Mouse (Mus musculus) intestine, embryonic 14.5 days (tissue): ENCODE results near the gene Mamstr. TPM values are rescaled to one million over a fixed set of nuclear protein-coding genes. Genes with fewer than 3 reads are reported as not detected.

Experiments used
- ATAC-seq: fragments of 200-750 bp; cut with Nextera tagmentation; replicated peaks from 2 replicates; pipeline ENCODE4 v1.8.0; 2017; ENCODE audit warnings: low read depth, moderate number of reproducible peaks, moderate TSS enrichment, moderate library complexity; ENCODE audit not compliant: low FRiP score, low TSS enrichment
- DNase-seq: peaks from one replicate; pipeline ENCODE4 v3.0.0-alpha.2; 2018; ENCODE audit warnings: low spot score
- H3K27ac ChIP-seq: fragments of 300-500 bp; sonication (generic); 2 replicates; pipeline ENCODE4 v1.5.1; 2014; ENCODE audit warnings: low read depth, mild to moderate bottlenecking, control low read depth
- H3K27me3 ChIP-seq: fragments of 300-500 bp; sonication (generic); replicated peaks from 2 replicates; pipeline ENCODE4 v1.6.1; 2014; ENCODE audit warnings: low read length, control low read depth; ENCODE audit not compliant: control insufficient read depth, insufficient read depth
- H3K36me3 ChIP-seq: fragments of 300-500 bp; sonication (generic); 2 replicates; pipeline ENCODE4 v1.6.1; 2014; ENCODE audit warnings: low read length, control low read depth; ENCODE audit not compliant: control insufficient read depth, insufficient read depth
- H3K4me1 ChIP-seq: fragments of 300-500 bp; sonication (generic); replicated peaks from 2 replicates; pipeline ENCODE4 v1.6.1; 2014; ENCODE audit warnings: low read length, control low read depth, mixed read lengths; ENCODE audit not compliant: control insufficient read depth, insufficient read depth
- H3K4me2 ChIP-seq: fragments of 300-500 bp; sonication (generic); 2 replicates; pipeline ENCODE4 v1.6.1; 2014; ENCODE audit warnings: low read length
- H3K4me3 ChIP-seq: fragments of 300-500 bp; sonication (generic); 2 replicates; pipeline ENCODE4 v1.5.1; 2014; ENCODE audit warnings: low read depth, low read length, control low read depth, mixed read lengths
- H3K9ac ChIP-seq: fragments of 300-500 bp; sonication (generic); 2 replicates; pipeline ENCODE4 v1.6.1; 2014; ENCODE audit warnings: mild to moderate bottlenecking, low read length
- H3K9me3 ChIP-seq: fragments of 300-500 bp; sonication (generic); 2 replicates; pipeline ENCODE4 v1.6.1; 2016; ENCODE audit warnings: low read length, control low read depth; ENCODE audit not compliant: control insufficient read depth
- WGBS: fragments of 180-500 bp; shearing (Covaris S2); extraction: QIAGEN DNeasy Blood & Tissue Kit; methylation state at CpG from one replicate; pipeline ENCODE4 v1.1.7; 2014; 5-methylcytosine and 5-hydroxymethylcytosine counted together
- polyA plus RNA-seq: library from polyadenylated mRNA; unstranded; fragments of >200 nt; fragmentation: Nextera tagmentation; extraction: Ambion mirVana; gene quantifications from 2 replicates; pipeline ENCODE4 v1.2.1, GENCODE M21; 2014

Mamstr gene
- polyA plus RNA-seq, 1 experiment from 2014 or later, result 6.8 TPM

- H3K4me2 ChIP-seq, result no peak overlapping the region
- peaks cover 15% of the 10 kb centered on the region for H3K4me1 ChIP-seq
- H3K36me3 ChIP-seq, result no peaks in the 10 kb centered on the region
- H3K9ac ChIP-seq, result no peak overlapping the region
- ATAC-seq (no peak), DNase-seq (no peak)
- WGBS, result 58% methylated on average over 11 of the region's 11 CpGs
- no peak overlapping the region for H3K4me3 ChIP-seq
- H3K27me3 ChIP-seq, result no peaks in the 10 kb centered on the region
- H3K9me3 ChIP-seq, result no peaks in the 10 kb centered on the region
- H3K27ac ChIP-seq, result no peak overlapping the region
Measured at GRCm38 (mm10) chr7:45689800-45690199, 50.0 kb downstream of the Mamstr start.

- H3K4me2 ChIP-seq, result no peak overlapping the region
- H3K4me3 ChIP-seq, result no peak overlapping the region
- H3K4me1 ChIP-seq, result no peaks in the 10 kb centered on the region
- WGBS, result 79% methylated on average over 2 of the region's 2 CpGs
- no peak for ATAC-seq
- no peaks in the 10 kb centered on the region for H3K27me3 ChIP-seq
- H3K27ac ChIP-seq, result no peak overlapping the region
- no peak overlapping the region for H3K9ac ChIP-seq
- H3K9me3 ChIP-seq, result no peaks in the 10 kb centered on the region
- no peak for DNase-seq
- H3K36me3 ChIP-seq, result no peaks in the 10 kb centered on the region
Measured at GRCm38 (mm10) chr7:45692364-45692763, 52.6 kb downstream of the Mamstr start.

- Histone ChIP-seq H3K9me3 (no peaks in the 10 kb centered on the region), H3K4me1 (no peaks in the 10 kb centered on the region), H3K4me2 (no peak within 1 kb of the TSS), H3K27ac (no peak within 1 kb of the TSS), H3K4me3 (no peak within 1 kb of the TSS), H3K36me3 (no peaks in the 10 kb centered on the region), H3K27me3 (peaks cover 8% of the 10 kb centered on the region), H3K9ac (no peak within 1 kb of the TSS)
- DNase-seq (no peak), ATAC-seq (no peak)
- WGBS, result 90% methylated on average over 50 of the region's 50 CpGs
Measured at GRCm38 (mm10) chr7:45693921-45694591, 54.3 kb downstream of the Mamstr start, which contains the start of gene Sec1. Gene Sec1 (minus strand): TSS chr7:45694402.

- ATAC-seq (no peak), DNase-seq (no peak)
- no peaks in the 10 kb centered on the region for H3K36me3 ChIP-seq
- no peak overlapping the region for H3K4me3 ChIP-seq
- no peak overlapping the region for H3K4me2 ChIP-seq
- no peak overlapping the region for H3K27ac ChIP-seq
- H3K4me1 ChIP-seq, result peaks cover 2% of the 10 kb centered on the region
- WGBS, result 14% methylated on average over 6 of the region's 6 CpGs
- no peak overlapping the region for H3K9ac ChIP-seq
- H3K9me3 ChIP-seq, result no peaks in the 10 kb centered on the region
- peaks cover 19% of the 10 kb centered on the region for H3K27me3 ChIP-seq
Measured at GRCm38 (mm10) chr7:45695098-45695497, 55.3 kb downstream of the Mamstr start.

Other genes starting within 250 kb of the Mamstr start
- 77.1 and 86.0 TPM in 2 replicates for gene Snrnp70, start 244.2 kb upstream of the Mamstr start, polyA plus RNA-seq
- 0.11 TPM in 1 of 2 replicates, not detected in the other for gene Kcna7, start 234.3 kb upstream of the Mamstr start, polyA plus RNA-seq
- gene Ntf5, start 226.3 kb upstream of the Mamstr start, polyA plus RNA-seq, result 2.3 and 3.9 TPM in 2 replicates
- 0.38 and 0.47 TPM in 2 replicates for gene Lhb, start 219.2 kb upstream of the Mamstr start, polyA plus RNA-seq
- 36.0 and 36.2 TPM in 2 replicates for gene Gys1, start 205.1 kb upstream of the Mamstr start, polyA plus RNA-seq
- gene Ruvbl2, start 201.9 kb upstream of the Mamstr start, polyA plus RNA-seq, result 164 and 174 TPM in 2 replicates
- gene Ftl1, start 180.1 kb upstream of the Mamstr start, polyA plus RNA-seq, result 4,654 and 4,671 TPM in 2 replicates
- gene Bax, start 173.1 kb upstream of the Mamstr start, polyA plus RNA-seq, result 134 and 139 TPM in 2 replicates
- gene Tulp2, start 158.1 kb upstream of the Mamstr start, polyA plus RNA-seq, result 1.8 and 2.3 TPM in 2 replicates
- not detected in 2 replicates for gene Gm45808, start 153.2 kb upstream of the Mamstr start, polyA plus RNA-seq
- gene Dhdh, start 151.2 kb upstream of the Mamstr start, polyA plus RNA-seq, result 2.9 and 3.5 TPM in 2 replicates
- gene Nucb1, start 129.6 kb upstream of the Mamstr start, polyA plus RNA-seq, result 192 and 204 TPM in 2 replicates
- 14.7 and 15.0 TPM in 2 replicates for gene Ppp1r15a, start 113.7 kb upstream of the Mamstr start, polyA plus RNA-seq
- gene Plekha4, start 113.6 kb upstream of the Mamstr start, polyA plus RNA-seq, result 0.97 and 1.5 TPM in 2 replicates
- 2.3 and 2.5 TPM in 2 replicates for gene Hsd17b14, start 85.1 kb upstream of the Mamstr start, polyA plus RNA-seq
- gene Bcat2, start 69.8 kb upstream of the Mamstr start, polyA plus RNA-seq, result 56.7 and 60.1 TPM in 2 replicates
- gene Fgf21, start 24.5 kb upstream of the Mamstr start, polyA plus RNA-seq, result 0.19 and 0.58 TPM in 2 replicates
- gene Fut1, start 22.7 kb upstream of the Mamstr start, polyA plus RNA-seq, result 0.65 and 0.70 TPM in 2 replicates
- 0.13 and 0.27 TPM in 2 replicates for gene Izumo1, start 18.2 kb upstream of the Mamstr start, polyA plus RNA-seq
- gene Rasip1, start 12.5 kb upstream of the Mamstr start, polyA plus RNA-seq, result 7.7 and 9.1 TPM in 2 replicates
- 7.9 and 8.3 TPM in 2 replicates for gene Fut2, start 26.4 kb downstream of the Mamstr start, polyA plus RNA-seq
- 0.80 and 0.83 TPM in 2 replicates for gene Ntn5, start 44.0 kb downstream of the Mamstr start, polyA plus RNA-seq
- gene Sec1, start 54.4 kb downstream of the Mamstr start, polyA plus RNA-seq, result 4.8 and 6.0 TPM in 2 replicates
- gene Car11, start 59.9 kb downstream of the Mamstr start, polyA plus RNA-seq, result 7.3 and 8.2 TPM in 2 replicates
- gene Dbp, start 65.1 kb downstream of the Mamstr start, polyA plus RNA-seq, result 3.7 and 4.0 TPM in 2 replicates
- 1,434 and 1,450 TPM in 2 replicates for gene Rpl18, start 75.5 kb downstream of the Mamstr start, polyA plus RNA-seq
- gene Sphk2, start 78.0 kb downstream of the Mamstr start, polyA plus RNA-seq, result 27.3 and 28.1 TPM in 2 replicates
- 4.1 and 5.8 TPM in 2 replicates for gene Fam83e, start 81.2 kb downstream of the Mamstr start, polyA plus RNA-seq
- 0.45 TPM in 1 of 2 replicates, not detected in the other for gene Spaca4, start 85.8 kb downstream of the Mamstr start, polyA plus RNA-seq
- gene Lmtk3, start 143.8 kb downstream of the Mamstr start, polyA plus RNA-seq, result 1.5 and 1.9 TPM in 2 replicates
- gene Sult2b1, start 144.7 kb downstream of the Mamstr start, polyA plus RNA-seq, result 1.2 and 2.3 TPM in 2 replicates
- gene Cyth2, start 174.6 kb downstream of the Mamstr start, polyA plus RNA-seq, result 91.9 and 95.5 TPM in 2 replicates
- 1.2 and 1.5 TPM in 2 replicates for gene Kcnj14, start 184.8 kb downstream of the Mamstr start, polyA plus RNA-seq
- gene Grwd1, start 191.0 kb downstream of the Mamstr start, polyA plus RNA-seq, result 86.9 and 95.1 TPM in 2 replicates
- 120 and 124 TPM in 2 replicates for gene Kdelr1, start 232.8 kb downstream of the Mamstr start, polyA plus RNA-seq
- gene Grin2d, start 238.4 kb downstream of the Mamstr start, polyA plus RNA-seq, result 0.24 and 0.37 TPM in 2 replicates